In the genomic region with DNA sequence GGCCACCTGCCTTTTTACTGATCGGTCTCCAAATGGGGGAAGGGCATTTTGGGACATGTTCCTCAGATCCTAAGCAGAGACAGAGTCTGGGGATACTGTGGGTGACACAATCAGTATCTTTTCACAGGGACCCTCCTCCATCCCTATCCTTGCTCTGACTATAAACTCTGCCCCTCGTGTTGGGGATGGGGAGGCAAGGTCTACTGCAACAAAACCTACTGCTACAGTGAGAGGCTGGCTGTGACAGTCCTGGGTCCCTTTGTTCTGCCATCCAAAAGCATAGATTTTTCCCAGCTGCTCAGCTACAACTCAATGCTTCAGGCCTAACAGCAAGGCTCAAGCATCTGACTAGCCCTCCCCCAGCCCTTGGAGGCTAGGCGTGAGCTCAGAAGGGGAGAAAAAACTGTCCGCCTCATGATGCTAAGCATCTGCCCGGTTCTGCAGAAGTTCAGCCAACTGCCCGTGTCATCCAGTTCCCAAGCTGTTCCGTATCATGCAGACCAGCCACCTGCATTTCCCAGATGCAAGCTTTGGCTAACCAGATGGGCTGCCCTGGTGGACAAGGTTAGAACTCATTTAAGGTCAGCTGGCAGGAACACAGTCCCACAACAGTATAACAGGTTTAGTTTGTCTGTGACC, we compare ENCODE assay signal across 14 mouse cellular contexts.
DNase-seq lines count a peak whose midpoint lies in the region; ATAC-seq and TF ChIP-seq lines count a peak whose summit lies in the region.
"Had no signal": no experiment of that assay in that cellular context is flagged by ENCODE, and none has a peak within 500 bp of the region (broad histone marks: within the 10 kb centered on the region; RNA-seq: fewer than 3 reads in every experiment).

No protein-coding gene starts in this region.

- H3K9ac ChIP-seq in forebrain, embryonic 12.5 days, result peak overlapping the region; percentile 21; the same call in 1 of the 2 replicates
- H3K9ac ChIP-seq in forebrain, embryonic 13.5 days, result no peak overlapping the region
- H3K9ac ChIP-seq in kidney, embryonic 16.5 days (replicated peaks; ENCODE audit: low read length), result no peak overlapping the region
- no peak overlapping the region for H3K9ac ChIP-seq in forebrain, embryonic 14.5 days (ENCODE audit: low read length)
- no peak overlapping the region for H3K9ac ChIP-seq in limb, embryonic 14.5 days (ENCODE audit: low read depth, low read length, severe bottlenecking)

- WGBS in forebrain, embryonic 12.5 days, result 67% methylated on average over 7 of the region's 7 CpGs
- 67% methylated on average over 7 of the region's 7 CpGs for WGBS in forebrain, embryonic 13.5 days
- 35% methylated on average over 7 of the region's 7 CpGs for WGBS in kidney, embryonic 16.5 days
- 70% methylated on average over 7 of the region's 7 CpGs for WGBS in forebrain, embryonic 14.5 days
- 57% methylated on average over 7 of the region's 7 CpGs for WGBS in limb, embryonic 14.5 days

- no peak overlapping the region for H3K4me2 ChIP-seq in forebrain, embryonic 12.5 days
- no peak overlapping the region for H3K4me2 ChIP-seq in forebrain, embryonic 13.5 days
- H3K4me2 ChIP-seq in kidney, embryonic 16.5 days (replicated peaks; ENCODE audit: low read depth, low read length), result no peak overlapping the region
- H3K4me2 ChIP-seq in forebrain, embryonic 14.5 days (ENCODE audit: low read length), result no peak overlapping the region
- no peak overlapping the region for H3K4me2 ChIP-seq in limb, embryonic 14.5 days (replicated peaks; ENCODE audit: low read depth, low read length, severe bottlenecking)
- H3K4me2 ChIP-seq: heart, embryonic 11.5 days had no signal

- H3K36me3 ChIP-seq in forebrain, embryonic 12.5 days (replicated peaks), result no peaks in the 10 kb centered on the region
- no peaks in the 10 kb centered on the region for H3K36me3 ChIP-seq in forebrain, embryonic 13.5 days (ENCODE audit: poor library complexity, severe bottlenecking)
- no peaks in the 10 kb centered on the region for H3K36me3 ChIP-seq in kidney, embryonic 16.5 days (ENCODE audit: insufficient read depth, low read length)
- H3K36me3 ChIP-seq in forebrain, embryonic 14.5 days (ENCODE audit: control insufficient read depth, insufficient read depth, low read length), result no peaks in the 10 kb centered on the region
- no peaks in the 10 kb centered on the region for H3K36me3 ChIP-seq in limb, embryonic 14.5 days (ENCODE audit: control insufficient read depth, insufficient read depth, low read length)

- H3K27me3 ChIP-seq in forebrain, embryonic 12.5 days, result no peaks in the 10 kb centered on the region
- no peaks in the 10 kb centered on the region for H3K27me3 ChIP-seq in forebrain, embryonic 13.5 days
- H3K27me3 ChIP-seq in kidney, embryonic 16.5 days (ENCODE audit: insufficient read depth, low read length), result no peaks in the 10 kb centered on the region
- no peaks in the 10 kb centered on the region for H3K27me3 ChIP-seq in forebrain, embryonic 14.5 days (replicated peaks; ENCODE audit: control insufficient read depth, insufficient read depth, low read length)
- no peaks in the 10 kb centered on the region for H3K27me3 ChIP-seq in limb, embryonic 14.5 days (ENCODE audit: control insufficient read depth, insufficient read depth, low read length)

- no peak for TF ChIP-seq POLR2A in limb, embryonic 14.5 days (IDR thresholded peaks at IDR 0.05; ENCODE audit: borderline replicate concordance, extremely low read depth, insufficient read depth, insufficient read length)

- no peak for DNase-seq in kidney, postnatal 25 days
- peak; percentile 31 for DNase-seq in forebrain, embryonic 14.5 days (ENCODE audit: low spot score)
- peak; percentile 20 for DNase-seq in limb, embryonic 14.5 days (ENCODE audit: low spot score)
- DNase-seq in urinary bladder, postnatal 4 days (ENCODE audit: low spot score in 2 of 2), result no peak
- no peak for DNase-seq in urinary bladder, postnatal 14 days (ENCODE audit: low spot score)
- DNase-seq: B cell, adult 2 months; cerebellum, postnatal 36 days; kidney, adult 2 months had no signal

- H3K9me3 ChIP-seq in forebrain, embryonic 12.5 days, result no peaks in the 10 kb centered on the region
- no peaks in the 10 kb centered on the region for H3K9me3 ChIP-seq in forebrain, embryonic 13.5 days (replicated peaks)
- no peaks in the 10 kb centered on the region for H3K9me3 ChIP-seq in kidney, embryonic 16.5 days (ENCODE audit: low read length)
- H3K9me3 ChIP-seq in forebrain, embryonic 14.5 days (replicated peaks; ENCODE audit: control insufficient read depth, low read length), result no peaks in the 10 kb centered on the region
- H3K9me3 ChIP-seq in limb, embryonic 14.5 days (ENCODE audit: control insufficient read depth, low read length), result no peaks in the 10 kb centered on the region

- peaks cover 20% of the 10 kb centered on the region for H3K4me1 ChIP-seq in forebrain, embryonic 12.5 days
- H3K4me1 ChIP-seq in forebrain, embryonic 13.5 days, result peaks cover 23% of the 10 kb centered on the region
- peaks cover 16% of the 10 kb centered on the region for H3K4me1 ChIP-seq in kidney, embryonic 16.5 days (ENCODE audit: insufficient read depth, low read length)
- H3K4me1 ChIP-seq in forebrain, embryonic 14.5 days (ENCODE audit: control insufficient read depth, insufficient read depth, low read length), result peaks cover 9% of the 10 kb centered on the region; the same call in 1 of the 2 replicates
- 0 out of 2 replicates have a peak, but pooled peaks cover 5% of the 10 kb centered on the region for H3K4me1 ChIP-seq in limb, embryonic 14.5 days (ENCODE audit: control insufficient read depth, insufficient read depth, low read length)

- no peak overlapping the region for H3K4me3 ChIP-seq in forebrain, embryonic 12.5 days (replicated peaks)
- H3K4me3 ChIP-seq in forebrain, embryonic 13.5 days, result no peak overlapping the region
- no peak overlapping the region for H3K4me3 ChIP-seq in kidney, embryonic 16.5 days (ENCODE audit: low read length)
- H3K4me3 ChIP-seq in forebrain, embryonic 14.5 days (ENCODE audit: low read depth, low read length), result no peak overlapping the region
- no peak overlapping the region for H3K4me3 ChIP-seq in limb, embryonic 14.5 days (replicated peaks; ENCODE audit: low read length)
- H3K4me3 ChIP-seq: myocyte had no signal

- ATAC-seq in forebrain, embryonic 12.5 days (ENCODE audit: low FRiP score), result no peak
- ATAC-seq in forebrain, embryonic 13.5 days, result no peak
- ATAC-seq in kidney, embryonic 16.5 days (ENCODE audit: low FRiP score, low TSS enrichment), result peak; percentile 68
- 0 out of 2 replicates have a peak, but pooled peaks have one; percentile 20 for ATAC-seq in forebrain, embryonic 14.5 days
- ATAC-seq in limb, embryonic 14.5 days (ENCODE audit: low FRiP score, low read depth), result no peak; the same call in 1 of the 2 replicates
- ATAC-seq: activated CD4-positive, CD25-positive, alpha-beta regulatory T cell, adult 4 months had no signal

- H3K27ac ChIP-seq in forebrain, embryonic 12.5 days, result 0 out of 2 replicates have a peak overlapping the region, but pooled peaks have one; percentile 19
- H3K27ac ChIP-seq in forebrain, embryonic 13.5 days, result no peak overlapping the region
- peak overlapping the region; percentile 1; the same call in 1 of the 2 replicates for H3K27ac ChIP-seq in kidney, embryonic 16.5 days (ENCODE audit: low read length)
- H3K27ac ChIP-seq in forebrain, embryonic 14.5 days (ENCODE audit: low read depth, low read length), result no peak overlapping the region
- H3K27ac ChIP-seq in limb, embryonic 14.5 days (replicated peaks; ENCODE audit: low read depth, low read length), result no peak overlapping the region

Comparison
In these comparisons a context has a peak if more than half of its experiments do, and no peak if none do; other contexts are left out.
1. ATAC-seq: peak in kidney, embryonic 16.5 days (single experiment) and forebrain, embryonic 14.5 days (single experiment); none in forebrain, embryonic 12.5 days (single experiment), forebrain, embryonic 13.5 days (single experiment) and limb, embryonic 14.5 days (single experiment).
2. H3K27ac ChIP-seq: peak in forebrain, embryonic 12.5 days (single experiment) and kidney, embryonic 16.5 days (single experiment); none in forebrain, embryonic 13.5 days (single experiment), forebrain, embryonic 14.5 days (single experiment) and limb, embryonic 14.5 days (single experiment).
3. DNase-seq: peak in forebrain, embryonic 14.5 days (single experiment) and limb, embryonic 14.5 days (single experiment); none in kidney, postnatal 25 days (0 of 2), urinary bladder, postnatal 4 days (0 of 2) and urinary bladder, postnatal 14 days (single experiment).